In genomic region chrX:11280741-11281140, GRCm38 (mm10) we compare ENCODE assay signal across 39 mouse cellular contexts. TPM values are rescaled to one million over a fixed set of nuclear protein-coding genes. Genes with fewer than 3 reads are reported as not detected.
"Had no signal": no experiment of that assay in that cellular context is flagged by ENCODE, and none has a peak within 500 bp of the region (broad histone marks: within the 10 kb centered on the region; RNA-seq: fewer than 3 reads in every experiment).

No protein-coding gene starts in this region.

- DNase-seq: cerebellum, adult 2 months; cerebellum, adult 8-10 months; cerebellum, adult 9-10 months; cerebellum, adult 9-11 months; cerebellum, postnatal 10 days; cerebellum, postnatal 14 days; cerebellum, postnatal 25 days; cerebellum, postnatal 36 days; embryo, embryonic 11 days; forebrain, postnatal 0 days; gastrocnemius, adult 2 months; gastrocnemius, postnatal 10 days; gastrocnemius, postnatal 14 days; gastrocnemius, postnatal 25 days; gastrocnemius, postnatal 36 days; heart, adult 11 months; heart, adult 18-20 months; heart, adult 2 months had no signal

- ATAC-seq: forebrain, embryonic 13.5 days; forebrain, embryonic 14.5 days; forebrain, embryonic 15.5 days; forebrain, embryonic 16.5 days; forebrain, postnatal 0 days had no signal

RNA-seq across cellular contexts. Expression of gene H2al1a, which starts 18.3 kb away (rescaled TPM):
- total RNA-seq: forebrain, postnatal 0 days; gastrocnemius, adult 18-20 months; gastrocnemius, adult 2 months; gastrocnemius, adult 8-10 months; gastrocnemius, postnatal 10 days; gastrocnemius, postnatal 14 days; gastrocnemius, postnatal 25 days; gastrocnemius, postnatal 36 days; gastrocnemius, postnatal 4 days; granulocyte monocyte progenitor cell, adult 5-6 weeks; heart, adult 18-20 months; heart, adult 2 months; heart, adult 8-10 months had no signal
- polyA plus RNA-seq: cerebellum, adult 2 months; cortical plate, adult 2 months; embryonic facial prominence, embryonic 10.5 days; embryonic facial prominence, embryonic 11.5 days; embryonic facial prominence, embryonic 12.5 days; embryonic facial prominence, embryonic 13.5 days; embryonic facial prominence, embryonic 14.5 days; embryonic facial prominence, embryonic 15.5 days; erythroblast, embryonic 14.5 days; forebrain, embryonic 10.5 days; forebrain, embryonic 11.5 days; forebrain, embryonic 12.5 days; forebrain, embryonic 13.5 days; forebrain, embryonic 14.5 days; forebrain, embryonic 15.5 days; forebrain, embryonic 16.5 days; forebrain, postnatal 0 days; gonadal fat pad, adult 2 months; heart, adult 2 months had no signal

RNA-seq across cellular contexts. Expression of gene H2al1b, which starts 21.5 kb away (rescaled TPM):
- total RNA-seq: forebrain, postnatal 0 days; gastrocnemius, adult 18-20 months; gastrocnemius, adult 2 months; gastrocnemius, adult 8-10 months; gastrocnemius, postnatal 10 days; gastrocnemius, postnatal 14 days; gastrocnemius, postnatal 25 days; gastrocnemius, postnatal 36 days; gastrocnemius, postnatal 4 days; granulocyte monocyte progenitor cell, adult 5-6 weeks; heart, adult 18-20 months; heart, adult 2 months; heart, adult 8-10 months had no signal
- polyA plus RNA-seq: cerebellum, adult 2 months; cortical plate, adult 2 months; embryonic facial prominence, embryonic 10.5 days; embryonic facial prominence, embryonic 11.5 days; embryonic facial prominence, embryonic 12.5 days; embryonic facial prominence, embryonic 13.5 days; embryonic facial prominence, embryonic 14.5 days; embryonic facial prominence, embryonic 15.5 days; erythroblast, embryonic 14.5 days; forebrain, embryonic 10.5 days; forebrain, embryonic 11.5 days; forebrain, embryonic 12.5 days; forebrain, embryonic 13.5 days; forebrain, embryonic 14.5 days; forebrain, embryonic 15.5 days; forebrain, embryonic 16.5 days; forebrain, postnatal 0 days; gonadal fat pad, adult 2 months; heart, adult 2 months had no signal

RNA-seq across cellular contexts. Expression of gene H2al1c, which starts 24.7 kb away (rescaled TPM):
- total RNA-seq: forebrain, postnatal 0 days; gastrocnemius, adult 18-20 months; gastrocnemius, adult 2 months; gastrocnemius, adult 8-10 months; gastrocnemius, postnatal 10 days; gastrocnemius, postnatal 14 days; gastrocnemius, postnatal 25 days; gastrocnemius, postnatal 36 days; gastrocnemius, postnatal 4 days; granulocyte monocyte progenitor cell, adult 5-6 weeks; heart, adult 18-20 months; heart, adult 2 months; heart, adult 8-10 months had no signal
- polyA plus RNA-seq: cerebellum, adult 2 months; cortical plate, adult 2 months; embryonic facial prominence, embryonic 10.5 days; embryonic facial prominence, embryonic 11.5 days; embryonic facial prominence, embryonic 12.5 days; embryonic facial prominence, embryonic 13.5 days; embryonic facial prominence, embryonic 14.5 days; embryonic facial prominence, embryonic 15.5 days; erythroblast, embryonic 14.5 days; forebrain, embryonic 10.5 days; forebrain, embryonic 11.5 days; forebrain, embryonic 12.5 days; forebrain, embryonic 13.5 days; forebrain, embryonic 14.5 days; forebrain, embryonic 15.5 days; forebrain, embryonic 16.5 days; forebrain, postnatal 0 days; gonadal fat pad, adult 2 months; heart, adult 2 months had no signal

RNA-seq across cellular contexts. Expression of gene H2al1d, which starts 27.9 kb away (rescaled TPM):
- total RNA-seq: forebrain, postnatal 0 days; gastrocnemius, adult 18-20 months; gastrocnemius, adult 2 months; gastrocnemius, adult 8-10 months; gastrocnemius, postnatal 10 days; gastrocnemius, postnatal 14 days; gastrocnemius, postnatal 25 days; gastrocnemius, postnatal 36 days; gastrocnemius, postnatal 4 days; granulocyte monocyte progenitor cell, adult 5-6 weeks; heart, adult 18-20 months; heart, adult 2 months; heart, adult 8-10 months had no signal
- polyA plus RNA-seq: cerebellum, adult 2 months; cortical plate, adult 2 months; embryonic facial prominence, embryonic 10.5 days; embryonic facial prominence, embryonic 11.5 days; embryonic facial prominence, embryonic 12.5 days; embryonic facial prominence, embryonic 13.5 days; embryonic facial prominence, embryonic 14.5 days; embryonic facial prominence, embryonic 15.5 days; erythroblast, embryonic 14.5 days; forebrain, embryonic 10.5 days; forebrain, embryonic 11.5 days; forebrain, embryonic 12.5 days; forebrain, embryonic 13.5 days; forebrain, embryonic 14.5 days; forebrain, embryonic 15.5 days; forebrain, embryonic 16.5 days; forebrain, postnatal 0 days; gonadal fat pad, adult 2 months; heart, adult 2 months had no signal

RNA-seq across cellular contexts. Expression of gene H2al1e, which starts 31.0 kb away (rescaled TPM):
- total RNA-seq: forebrain, postnatal 0 days; gastrocnemius, adult 18-20 months; gastrocnemius, adult 2 months; gastrocnemius, adult 8-10 months; gastrocnemius, postnatal 10 days; gastrocnemius, postnatal 14 days; gastrocnemius, postnatal 25 days; gastrocnemius, postnatal 36 days; gastrocnemius, postnatal 4 days; granulocyte monocyte progenitor cell, adult 5-6 weeks; heart, adult 18-20 months; heart, adult 2 months; heart, adult 8-10 months had no signal
- polyA plus RNA-seq: cerebellum, adult 2 months; cortical plate, adult 2 months; embryonic facial prominence, embryonic 10.5 days; embryonic facial prominence, embryonic 11.5 days; embryonic facial prominence, embryonic 12.5 days; embryonic facial prominence, embryonic 13.5 days; embryonic facial prominence, embryonic 14.5 days; embryonic facial prominence, embryonic 15.5 days; erythroblast, embryonic 14.5 days; forebrain, embryonic 10.5 days; forebrain, embryonic 11.5 days; forebrain, embryonic 12.5 days; forebrain, embryonic 13.5 days; forebrain, embryonic 14.5 days; forebrain, embryonic 15.5 days; forebrain, embryonic 16.5 days; forebrain, postnatal 0 days; heart, adult 2 months had no signal
